ENCODE assay signal across 28 mouse cellular contexts in genomic region chr8:22380934-22381333, GRCm38 (mm10). TPM values are rescaled to one million over a fixed set of nuclear protein-coding genes. Genes with fewer than 3 reads are reported as not detected.
DNase-seq lines count a peak whose midpoint lies in the region; ATAC-seq and TF ChIP-seq lines count a peak whose summit lies in the region.
"Had no signal": no experiment of that assay in that cellular context is flagged by ENCODE, and none has a peak within 500 bp of the region (broad histone marks: within the 10 kb centered on the region; RNA-seq: fewer than 3 reads in every experiment).

No protein-coding gene starts in this region.

- H3K9me3 ChIP-seq in intestine, embryonic 14.5 days (ENCODE audit: control insufficient read depth, low read length): no peaks in the 10 kb centered on the region
- H3K9me3 ChIP-seq in intestine, postnatal 0 days (ENCODE audit: control insufficient read depth): no peaks in the 10 kb centered on the region
- H3K9me3 ChIP-seq: forebrain, embryonic 10.5 days; forebrain, embryonic 13.5 days; G1E; heart, embryonic 12.5 days; heart, embryonic 15.5 days; hindbrain, embryonic 10.5 days; hindbrain, embryonic 13.5 days had no signal

- no peak overlapping the region for H3K27ac ChIP-seq in intestine, embryonic 14.5 days (ENCODE audit: low read depth)
- H3K27ac ChIP-seq in intestine, postnatal 0 days (ENCODE audit: low read depth, low read length): no peak overlapping the region
- H3K27ac ChIP-seq: forebrain, embryonic 10.5 days; forebrain, embryonic 13.5 days; heart, embryonic 15.5 days; hindbrain, embryonic 10.5 days; hindbrain, embryonic 13.5 days had no signal

- no peak for TF ChIP-seq CTCF in intestine, postnatal 0 days (IDR thresholded peaks at IDR 0.05; ENCODE audit: low read depth)

- H3K9ac ChIP-seq in intestine, embryonic 14.5 days (ENCODE audit: low read length): no peak overlapping the region
- H3K9ac ChIP-seq in intestine, postnatal 0 days (ENCODE audit: low read depth, low read length): no peak overlapping the region
- H3K9ac ChIP-seq: forebrain, embryonic 13.5 days; heart, embryonic 12.5 days; heart, embryonic 15.5 days; hindbrain, embryonic 13.5 days had no signal

- 90% methylated on average over 11 of the region's 11 CpGs for WGBS in intestine, embryonic 14.5 days
- 85% methylated on average over 11 of the region's 11 CpGs for WGBS in intestine, postnatal 0 days

- peak; percentile 20 for DNase-seq in intestine, embryonic 14.5 days (ENCODE audit: low spot score)
- DNase-seq in right cerebral cortex, adult 18-20 months: peak; percentile 32
- DNase-seq in right cerebral cortex, postnatal 4 days: no peak
- peak; percentile 81 for DNase-seq in brain, adult 2 months (ENCODE audit: low read depth, low spot score)
- DNase-seq in telencephalon, adult 2 months (ENCODE audit: low read depth, low spot score): peak; percentile 38
- no peak for DNase-seq in cerebellum, postnatal 14 days
- DNase-seq: adrenal gland, postnatal 10 days; adrenal gland, postnatal 36 days; B cell, adult 2 months; cerebellum, adult 11-12 months; cerebellum, adult 8-10 months; cerebellum, postnatal 10 days; gastrocnemius, postnatal 25 days; heart, adult 18-20 months; heart, postnatal 10 days; heart, postnatal 36 days had no signal

- peaks cover 74% of the 10 kb centered on the region for H3K36me3 ChIP-seq in intestine, embryonic 14.5 days (ENCODE audit: control insufficient read depth, insufficient read depth, low read length)
- H3K36me3 ChIP-seq in intestine, postnatal 0 days (ENCODE audit: control insufficient read depth, insufficient read depth): peaks cover 88% of the 10 kb centered on the region

- H3K4me2 ChIP-seq in intestine, embryonic 14.5 days (ENCODE audit: low read length): no peak overlapping the region
- H3K4me2 ChIP-seq in intestine, postnatal 0 days (replicated peaks; ENCODE audit: low read depth): no peak overlapping the region
- H3K4me2 ChIP-seq: forebrain, embryonic 13.5 days; heart, embryonic 12.5 days; heart, embryonic 15.5 days; hindbrain, embryonic 13.5 days had no signal

- no peak overlapping the region for H3K4me3 ChIP-seq in intestine, embryonic 14.5 days (ENCODE audit: low read depth, low read length)
- no peak overlapping the region for H3K4me3 ChIP-seq in intestine, postnatal 0 days (ENCODE audit: low read depth, low read length)
- H3K4me3 ChIP-seq: forebrain, embryonic 10.5 days; forebrain, embryonic 13.5 days; heart, embryonic 12.5 days; heart, embryonic 15.5 days; hindbrain, embryonic 10.5 days; hindbrain, embryonic 13.5 days had no signal

- no peaks in the 10 kb centered on the region for H3K4me1 ChIP-seq in intestine, embryonic 14.5 days (replicated peaks; ENCODE audit: control insufficient read depth, insufficient read depth, low read length)
- H3K4me1 ChIP-seq in intestine, postnatal 0 days (replicated peaks; ENCODE audit: control insufficient read depth, insufficient read depth, low read length): no peaks in the 10 kb centered on the region
- H3K4me1 ChIP-seq: forebrain, embryonic 10.5 days; forebrain, embryonic 13.5 days; heart, embryonic 12.5 days; heart, embryonic 15.5 days; hindbrain, embryonic 10.5 days; hindbrain, embryonic 13.5 days had no signal

- ATAC-seq in intestine, embryonic 14.5 days (replicated peaks; ENCODE audit: low FRiP score, low TSS enrichment, low read depth): no peak
- ATAC-seq in intestine, postnatal 0 days: no peak
- ATAC-seq: forebrain, embryonic 13.5 days; forebrain, embryonic 16.5 days; hindbrain, embryonic 16.5 days; Patski had no signal

- no peaks in the 10 kb centered on the region for H3K27me3 ChIP-seq in intestine, embryonic 14.5 days (replicated peaks; ENCODE audit: control insufficient read depth, insufficient read depth, low read length)
- H3K27me3 ChIP-seq in intestine, postnatal 0 days (replicated peaks; ENCODE audit: control insufficient read depth, insufficient read depth, low read length): no peaks in the 10 kb centered on the region
- H3K27me3 ChIP-seq: CH12.LX; forebrain, embryonic 13.5 days; heart, embryonic 12.5 days; heart, embryonic 15.5 days; hindbrain, embryonic 13.5 days; Patski had no signal

RNA-seq across cellular contexts. Expression of gene Slc25a15, which starts 17.5 kb away (rescaled TPM):
- polyA plus RNA-seq in intestine, embryonic 14.5 days (2014; fragmentation: Nextera tagmentation; extraction: Ambion mirVana): 49.4 and 53.8 TPM in 2 replicates
- 108 and 122 TPM in 2 replicates for polyA plus RNA-seq in intestine, postnatal 0 days (2015; fragmentation: Nextera tagmentation; extraction: Ambion mirVana)

RNA-seq across cellular contexts. Expression of gene Mrps31, which starts 30.2 kb away (rescaled TPM):
- 59.8 and 62.0 TPM in 2 replicates for polyA plus RNA-seq in intestine, embryonic 14.5 days (2014; fragmentation: Nextera tagmentation; extraction: Ambion mirVana)
- 51.3 and 51.5 TPM in 2 replicates for polyA plus RNA-seq in intestine, postnatal 0 days (2015; fragmentation: Nextera tagmentation; extraction: Ambion mirVana)

Comparison
In these comparisons a context has a peak if more than half of its experiments do, and no peak if none do; other contexts are left out.
1. DNase-seq: peak in intestine, embryonic 14.5 days (single experiment), right cerebral cortex, adult 18-20 months (single experiment), brain, adult 2 months (single experiment) and telencephalon, adult 2 months (single experiment); none in right cerebral cortex, postnatal 4 days (single experiment) and cerebellum, postnatal 14 days (0 of 2).